Mouse (Mus musculus): ENCODE results near the gene N4bp2. TPM values are rescaled to one million over a fixed set of nuclear protein-coding genes. Genes with fewer than 3 reads are reported as not detected.

N4bp2 gene
- total and polyA plus RNA-seq, 3 experiments, result 2.4 to 11.1 (median 11.1) TPM

DNA sequence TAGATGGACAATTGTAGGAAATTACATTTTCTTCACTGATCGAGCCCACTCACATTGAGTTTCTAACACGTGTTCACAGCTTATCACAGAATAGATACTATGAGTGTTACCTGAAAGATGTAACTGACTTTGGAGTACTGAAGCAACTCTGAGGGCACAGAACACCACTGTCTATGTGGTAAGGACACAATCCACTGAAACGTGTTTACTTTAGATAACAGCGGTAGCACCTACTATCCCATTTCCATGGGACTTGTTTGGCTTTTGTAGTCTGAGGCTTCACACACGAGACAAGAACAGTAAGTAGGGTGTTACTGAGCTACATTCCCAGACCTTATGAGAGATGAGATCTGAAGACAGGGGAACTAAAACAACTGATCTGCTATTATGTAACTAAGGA is 2.3 kb upstream of the N4bp2 start:
- H3K79me2 ChIP-seq (replicated peaks; ENCODE audit: control insufficient read depth, insufficient read depth, low read length), result no peaks in the 10 kb centered on the region
- peaks cover 2% of the 10 kb centered on the region for H3K4me1 ChIP-seq (ENCODE audit: control insufficient read depth, insufficient read depth, low read length)
- DNase-seq, result no peak
- H3K27me3 ChIP-seq (ENCODE audit: control insufficient read depth, insufficient read depth, low read length), result no peaks in the 10 kb centered on the region
- 35% methylated on average over 5 of the region's 5 CpGs for WGBS
- TF ChIP-seq EP300 (IDR thresholded peaks at IDR 0.05; ENCODE audit: insufficient read depth, low read depth, low read length), result no peak
- intact Hi-C loops (cut with DNase I), result loop anchor here (5.0 to 10.0 kb wide), 3 partner anchors 269 to 436 kb away; partner anchors contain the start of genes Gm43552, Lias and Rpl9
- H3K36me3 ChIP-seq (ENCODE audit: control insufficient read depth, insufficient read depth, low read length), result peaks cover 2% of the 10 kb centered on the region
- H3K27ac ChIP-seq, result no peak overlapping the region
- H3K9ac ChIP-seq (ENCODE audit: low read depth, low read length), result no peak overlapping the region
- H3K4me3 ChIP-seq, result no peak overlapping the region

DNA sequence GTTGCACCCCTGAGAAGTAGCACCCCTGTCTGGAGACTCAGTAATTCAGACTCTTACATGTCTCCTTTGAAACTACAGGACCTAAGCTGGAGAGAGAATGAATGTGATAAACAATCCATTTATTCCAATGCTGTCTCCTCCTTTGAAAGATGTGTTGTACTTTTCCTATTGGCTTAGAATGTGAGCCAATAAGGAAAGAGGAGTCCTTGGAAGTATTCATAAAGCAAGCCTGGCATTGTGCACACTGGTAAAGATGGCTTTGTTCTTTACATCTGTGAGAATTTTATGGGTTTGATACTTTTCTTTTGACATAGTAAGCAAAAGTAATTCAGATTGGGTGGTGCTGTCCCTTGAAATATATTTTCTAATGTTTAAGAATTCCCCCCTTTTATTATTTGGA is 1.4 kb upstream of the N4bp2 start:
- no peak overlapping the region for H3K9ac ChIP-seq (ENCODE audit: low read depth, low read length)

GRCm38 (mm10) chr5:65762686-65763085 is 635 bp upstream of the N4bp2 start:
- Histone ChIP-seq H3K9ac (ENCODE audit: low read depth, low read length) (peak overlapping the region; percentile 98; the same call in 1 of the 2 replicates), H3K4me1 (ENCODE audit: control insufficient read depth, insufficient read depth, low read length) (peaks cover 2% of the 10 kb centered on the region), H3K79me2 (replicated peaks; ENCODE audit: control insufficient read depth, insufficient read depth, low read length) (no peaks in the 10 kb centered on the region), H3K27ac (peak overlapping the region; percentile 99), H3K4me3 (peak overlapping the region; percentile 63), H3K36me3 (ENCODE audit: control insufficient read depth, insufficient read depth, low read length) (peaks cover 2% of the 10 kb centered on the region), H3K27me3 (ENCODE audit: control insufficient read depth, insufficient read depth, low read length) (no peaks in the 10 kb centered on the region)
- TF ChIP-seq POLR2A (IDR thresholded peaks at IDR 0.05; ENCODE audit: insufficient read depth, low read depth, low read length) (no peak), EP300 (IDR thresholded peaks at IDR 0.05; ENCODE audit: insufficient read depth, low read depth, low read length) (no peak), CTCF (IDR thresholded peaks at IDR 0.05) (no peak)
- 5% methylated on average over 3 of the region's 3 CpGs for WGBS
- intact Hi-C loops (cut with DNase I), result loop anchor here (2.0 to 10.0 kb wide), 4 partner anchors 64 to 438 kb away; partner anchors contain the start of genes Gm43552, Lias, Pds5a and Rpl9
- no peak for DNase-seq

More for the DNA sequence above, 1.4 kb upstream of the N4bp2 start:
- no peaks in the 10 kb centered on the region for H3K79me2 ChIP-seq (replicated peaks; ENCODE audit: control insufficient read depth, insufficient read depth, low read length)
- no peak for TF ChIP-seq POLR2A (IDR thresholded peaks at IDR 0.05; ENCODE audit: insufficient read depth, low read depth, low read length)
- no peak for TF ChIP-seq EP300 (IDR thresholded peaks at IDR 0.05; ENCODE audit: insufficient read depth, low read depth, low read length)
- TF ChIP-seq CTCF (IDR thresholded peaks at IDR 0.05), result no peak
- peaks cover 2% of the 10 kb centered on the region for H3K4me1 ChIP-seq (ENCODE audit: control insufficient read depth, insufficient read depth, low read length)
- intact Hi-C loops (cut with DNase I), result loop anchor here (2.0 to 10.0 kb wide), 4 partner anchors 63 to 437 kb away; partner anchors contain the start of genes Gm43552, Lias, Pds5a and Rpl9
- no peak for DNase-seq
- H3K27ac ChIP-seq, result no peak overlapping the region
- H3K4me3 ChIP-seq, result no peak overlapping the region
- H3K36me3 ChIP-seq (ENCODE audit: control insufficient read depth, insufficient read depth, low read length), result peaks cover 2% of the 10 kb centered on the region
- H3K27me3 ChIP-seq (ENCODE audit: control insufficient read depth, insufficient read depth, low read length), result no peaks in the 10 kb centered on the region

DNA sequence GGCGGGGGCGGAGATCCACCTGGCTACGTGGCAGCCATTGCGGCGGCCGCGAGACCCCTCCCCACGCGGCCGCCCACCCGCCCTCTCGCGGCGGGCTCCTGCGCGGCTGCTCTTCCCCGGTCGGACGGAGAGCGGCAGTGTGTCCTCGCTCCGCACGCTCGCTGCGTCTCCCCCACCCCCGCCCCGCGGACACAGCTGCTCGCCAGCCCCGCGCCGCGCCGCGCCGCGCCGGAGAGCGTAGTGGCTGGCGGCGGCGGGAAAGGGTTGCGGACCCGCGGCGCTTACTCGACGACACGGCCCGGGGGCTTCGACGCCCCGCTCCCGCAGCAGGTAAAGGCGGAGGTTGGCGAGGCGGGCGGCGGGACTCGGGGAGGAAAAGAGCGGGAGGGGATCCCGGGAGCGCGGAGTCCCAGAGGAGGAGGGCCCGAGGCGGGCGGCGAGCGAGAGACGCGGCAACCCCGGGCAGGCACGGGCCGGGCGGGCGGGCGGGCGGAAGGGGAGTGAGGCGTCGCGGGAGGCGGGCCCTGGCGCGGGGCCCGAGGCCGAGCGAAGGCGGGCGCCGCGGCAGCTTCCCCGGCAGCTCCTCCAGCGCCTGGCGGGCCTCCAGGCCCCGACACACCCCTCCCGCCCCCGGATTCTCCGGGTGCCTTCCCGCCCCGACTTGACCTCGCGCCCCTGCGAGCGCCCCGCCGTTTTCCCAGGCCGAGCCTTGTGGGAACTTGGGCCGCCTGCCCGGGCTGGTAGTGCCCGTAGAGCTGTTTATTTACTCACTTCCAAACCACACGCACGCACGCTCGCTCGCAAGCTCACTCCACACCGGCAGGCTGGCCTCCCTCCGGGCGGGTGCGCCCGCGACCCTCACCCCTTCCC is 830 bp downstream of the N4bp2 start:
- under 1% methylated on average over 81 of the region's 121 CpGs for WGBS
- peaks cover 2% of the 10 kb centered on the region for H3K4me1 ChIP-seq (ENCODE audit: control insufficient read depth, insufficient read depth, low read length)
- peak overlapping the region; percentile 99 for H3K27ac ChIP-seq
- no peaks in the 10 kb centered on the region for H3K79me2 ChIP-seq (replicated peaks; ENCODE audit: control insufficient read depth, insufficient read depth, low read length)
- TF ChIP-seq EP300 (IDR thresholded peaks at IDR 0.05; ENCODE audit: insufficient read depth, low read depth, low read length), result no peak
- TF ChIP-seq CTCF (IDR thresholded peaks at IDR 0.05), result peak; percentile 81
- TF ChIP-seq POLR2A (IDR thresholded peaks at IDR 0.05; ENCODE audit: insufficient read depth, low read depth, low read length), result no peak; the same call in 1 of the 2 replicates
- peak; percentile 92 for DNase-seq
- intact Hi-C loops (cut with DNase I), result loop anchor here (1.0 to 10.0 kb wide), 6 partner anchors 40 to 439 kb away; partner anchors contain the start of genes Gm43552, Lias, Pds5a and Rpl9
- H3K27me3 ChIP-seq (ENCODE audit: control insufficient read depth, insufficient read depth, low read length), result no peaks in the 10 kb centered on the region
- peaks cover 4% of the 10 kb centered on the region for H3K36me3 ChIP-seq (ENCODE audit: control insufficient read depth, insufficient read depth, low read length)
- peak overlapping the region; percentile 63 for H3K4me3 ChIP-seq
- peak overlapping the region; percentile 98 for H3K9ac ChIP-seq (ENCODE audit: low read depth, low read length)

- intact Hi-C loops (cut with DNase I), result loop anchor here (1.0 to 10.0 kb wide), 5 partner anchors 41 to 440 kb away; partner anchors contain the start of genes Gm43552, Lias and Rpl9
- DNase-seq, result peak; percentile 81 to 90
- WGBS, result 3% methylated on average over 36 of the region's 36 CpGs
- Histone ChIP-seq H3K4me1 (ENCODE audit: control insufficient read depth, insufficient read depth, low read length) (peaks cover 2% of the 10 kb centered on the region), H3K36me3 (ENCODE audit: control insufficient read depth, insufficient read depth, low read length) (peaks cover 4% of the 10 kb centered on the region), H3K79me2 (replicated peaks; ENCODE audit: control insufficient read depth, insufficient read depth, low read length) (no peaks in the 10 kb centered on the region), H3K27ac (peak overlapping the region; percentile 99), H3K4me3 (peak overlapping the region; percentile 63), H3K9ac (ENCODE audit: low read depth, low read length) (peak overlapping the region; percentile 79), H3K27me3 (ENCODE audit: control insufficient read depth, insufficient read depth, low read length) (no peaks in the 10 kb centered on the region)
- TF ChIP-seq CTCF (IDR thresholded peaks at IDR 0.05), result no peak
- TF ChIP-seq POLR2A (IDR thresholded peaks at IDR 0.05; ENCODE audit: insufficient read depth, low read depth, low read length), result peak; percentile 64
- no peak for TF ChIP-seq EP300 (IDR thresholded peaks at IDR 0.05; ENCODE audit: insufficient read depth, low read depth, low read length)
These were observed 1.7 kb downstream of the N4bp2 start for GRCm38 (mm10) chr5:65764786-65765634.
